Mouse (Mus musculus) kidney, adult 2 months (tissue): ENCODE results near the gene Plekhm2.

Source experiments
- CTCF ChIP-seq: fragments of 200-500 bp; conservative IDR thresholded peaks from 2 replicates; pipeline ENCODE4 v1.5.1; 2011; ENCODE audit warnings: low read depth, mild to moderate bottlenecking, control low read depth, low read length, moderate library complexity, mixed read lengths; ENCODE audit not compliant: insufficient read depth, insufficient read length
- POLR2A ChIP-seq: fragments of 200-500 bp; IDR thresholded peaks from one replicate; pipeline ENCODE4 v1.6.1; 2011; ENCODE audit warnings: low read depth, low read length, control low read depth

- TF ChIP-seq CTCF (peak; percentile 78), POLR2A (no peak)
Measured at GRCm38 (mm10) chr4:141624983-141625773, 39.5 kb downstream of the Plekhm2 start.
